Mouse (Mus musculus) stomach, postnatal 0 days (tissue): ENCODE data around the gene Alg3. TPM values are rescaled to one million over a fixed set of nuclear protein-coding genes. Genes with fewer than 3 reads are reported as not detected.

Source experiments
- ATAC-seq: fragments of 200-750 bp; cut with Nextera tagmentation; 2 replicates; pipeline ENCODE4 v1.8.0; 2017; ENCODE audit not compliant: low FRiP score, low TSS enrichment
- DNase-seq: peaks from one replicate; pipeline ENCODE4 v3.0.0-alpha.2; 2016; ENCODE audit warnings: low spot score
- H3K27ac ChIP-seq: fragments of 300-500 bp; sonication (generic); replicated peaks from 2 replicates; pipeline ENCODE4 v1.5.1; 2014; ENCODE audit warnings: mild to moderate bottlenecking, control low read depth
- H3K27me3 ChIP-seq: fragments of 300-500 bp; sonication (generic); 2 replicates; pipeline ENCODE4 v1.6.1; 2014; ENCODE audit warnings: low read length; ENCODE audit not compliant: control insufficient read depth, insufficient read depth
- H3K36me3 ChIP-seq: fragments of 300-500 bp; sonication (generic); 2 replicates; pipeline ENCODE4 v1.6.1; 2014; ENCODE audit warnings: low read length, mixed read lengths; ENCODE audit not compliant: control insufficient read depth, insufficient read depth
- H3K4me1 ChIP-seq: fragments of 300-500 bp; sonication (generic); replicated peaks from 2 replicates; pipeline ENCODE4 v1.6.1; 2014; ENCODE audit warnings: antibody characterized with exemption; ENCODE audit not compliant: control insufficient read depth, insufficient read depth
- H3K4me2 ChIP-seq: fragments of 300-500 bp; sonication (generic); replicated peaks from 2 replicates; pipeline ENCODE4 v1.6.1; 2014; ENCODE audit warnings: low read depth, mild to moderate bottlenecking, control low read depth, moderate library complexity
- H3K4me3 ChIP-seq: fragments of 300-500 bp; sonication (generic); 2 replicates; pipeline ENCODE4 v1.5.1; 2014; ENCODE audit warnings: low read depth, low read length, control low read depth
- H3K9ac ChIP-seq: fragments of 300-500 bp; sonication (generic); 2 replicates; pipeline ENCODE4 v1.6.1; 2014; ENCODE audit warnings: mild to moderate bottlenecking, low read length, control low read depth, mixed read lengths
- H3K9me3 ChIP-seq: fragments of 300-500 bp; sonication (generic); 2 replicates; pipeline ENCODE4 v1.6.1; 2016; ENCODE audit warnings: low read length; ENCODE audit not compliant: control insufficient read depth
- CTCF ChIP-seq: IDR thresholded peaks from 2 replicates; pipeline ENCODE4 v1.5.1; 2016; ENCODE audit warnings: antibody characterized with exemption, low read depth, mild to moderate bottlenecking, moderate library complexity
- EP300 ChIP-seq: optimal IDR thresholded peaks from 2 replicates; pipeline ENCODE3; 2016; ENCODE audit warnings: antibody characterized with exemption
- WGBS: fragments of 180-500 bp; shearing (Covaris S2); extraction: QIAGEN DNeasy Blood & Tissue Kit; methylation state at CpG from one replicate; pipeline ENCODE4 v1.1.7; 2014; 5-methylcytosine and 5-hydroxymethylcytosine counted together
- polyA plus RNA-seq: library from polyadenylated mRNA; unstranded; fragments of >200 nt; fragmentation: Nextera tagmentation; extraction: Ambion mirVana; gene quantifications from 2 replicates; pipeline ENCODE4 v1.2.1, GENCODE M21; 2015

Gene Alg3
- polyA plus RNA-seq, 1 experiment from 2014 or later, result 24.5 TPM

- peaks cover 6% of the 10 kb centered on the region for H3K4me1 ChIP-seq
- TF ChIP-seq EP300 (no peak), CTCF (no peak)
- no peak overlapping the region for H3K9ac ChIP-seq
- H3K27me3 ChIP-seq, result no peaks in the 10 kb centered on the region
- peak; percentile 64 for DNase-seq
- no peak overlapping the region for H3K27ac ChIP-seq
- ATAC-seq, result peak; percentile 64
- 4% methylated on average over 64 of the region's 83 CpGs for WGBS
- peak overlapping the region; percentile 100 for H3K4me2 ChIP-seq
- no peaks in the 10 kb centered on the region for H3K36me3 ChIP-seq
- H3K9me3 ChIP-seq, result no peaks in the 10 kb centered on the region
- peak overlapping the region; percentile 63 for H3K4me3 ChIP-seq
Measured at GRCm38 (mm10) chr16:20619541-20620398, 8.2 kb upstream of the Alg3 start.

GRCm38 (mm10) chr16:20610501-20611356, 806 bp downstream of the Alg3 start:
- Histone ChIP-seq H3K36me3 (peaks cover 7% of the 10 kb centered on the region), H3K9ac (peak overlapping the region; percentile 75), H3K27me3 (no peaks in the 10 kb centered on the region), H3K4me2 (peak overlapping the region; percentile 85), H3K4me1 (no peaks in the 10 kb centered on the region), H3K27ac (peak overlapping the region; percentile 77), H3K9me3 (no peaks in the 10 kb centered on the region), H3K4me3 (peak overlapping the region; percentile 71)
- DNase-seq, result peak; percentile 84
- under 1% methylated on average over 28 of the region's 28 CpGs for WGBS
- peak; percentile 82 for ATAC-seq
- TF ChIP-seq CTCF, result no peak
- TF ChIP-seq EP300, result no peak

- no peak overlapping the region for H3K27ac ChIP-seq
- WGBS, result 68% methylated on average over 9 of the region's 9 CpGs
- H3K9me3 ChIP-seq, result no peaks in the 10 kb centered on the region
- H3K27me3 ChIP-seq, result no peaks in the 10 kb centered on the region
- TF ChIP-seq EP300, result no peak
- no peak for TF ChIP-seq CTCF
- ATAC-seq (no peak), DNase-seq (no peak)
- no peak overlapping the region for H3K4me2 ChIP-seq
- H3K4me1 ChIP-seq, result no peaks in the 10 kb centered on the region
- H3K4me3 ChIP-seq, result no peak overlapping the region
- no peak overlapping the region for H3K9ac ChIP-seq
- H3K36me3 ChIP-seq, result peaks cover 12% of the 10 kb centered on the region
Measured at GRCm38 (mm10) chr16:20604705-20605104, 6.8 kb downstream of the Alg3 start.

- no peak for ATAC-seq
- TF ChIP-seq CTCF, result no peak
- H3K9me3 ChIP-seq, result no peaks in the 10 kb centered on the region
- no peak overlapping the region for H3K4me2 ChIP-seq
- WGBS, result 74% methylated on average over 5 of the region's 5 CpGs
- DNase-seq, result no peak
- no peaks in the 10 kb centered on the region for H3K4me1 ChIP-seq
- H3K4me3 ChIP-seq, result no peak overlapping the region
- no peak overlapping the region for H3K9ac ChIP-seq
- peaks cover 4% of the 10 kb centered on the region for H3K36me3 ChIP-seq
- no peaks in the 10 kb centered on the region for H3K27me3 ChIP-seq
- no peak overlapping the region for H3K27ac ChIP-seq
Measured at GRCm38 (mm10) chr16:20600511-20600910, 11.0 kb downstream of the Alg3 start.

- no peak overlapping the region for H3K4me3 ChIP-seq
- H3K9me3 ChIP-seq, result no peaks in the 10 kb centered on the region
- ATAC-seq, result peak; percentile 52; the same call in 1 of the 2 replicates
- no peak overlapping the region for H3K27ac ChIP-seq
- TF ChIP-seq EP300 (no peak), CTCF (no peak)
- DNase-seq, result no peak
- H3K4me1 ChIP-seq, result no peaks in the 10 kb centered on the region
- no peak overlapping the region for H3K9ac ChIP-seq
- H3K27me3 ChIP-seq, result no peaks in the 10 kb centered on the region
- H3K4me2 ChIP-seq, result no peak overlapping the region
- WGBS, result 46% methylated on average over 7 of the region's 7 CpGs
- no peaks in the 10 kb centered on the region for H3K36me3 ChIP-seq
Measured at GRCm38 (mm10) chr16:20596687-20597441, 14.7 kb downstream of the Alg3 start.
